Mouse (Mus musculus): ENCODE measurements around the gene Ampd2.

The Ampd2 gene

GRCm38 (mm10) chr3:108069231-108069870, 17.1 kb downstream of the Ampd2 start:
- no peak for DNase-seq (ENCODE audit: low read depth, low spot score)

GRCm38 (mm10) chr3:108068826-108069225, 17.6 kb downstream of the Ampd2 start:
- no peak for DNase-seq (ENCODE audit: low read depth, low spot score)

GRCm38 (mm10) chr3:108067370-108067934, 19.0 kb downstream of the Ampd2 start:
- DNase-seq (ENCODE audit: low read depth, low spot score): no peak

GRCm38 (mm10) chr3:108065551-108065950, 20.9 kb downstream of the Ampd2 start:
- no peak for DNase-seq (ENCODE audit: low read depth, low spot score)

GRCm38 (mm10) chr3:108064672-108065071, 21.8 kb downstream of the Ampd2 start:
- no peak for DNase-seq (ENCODE audit: low read depth, low spot score)

- no peak for DNase-seq (ENCODE audit: low read depth, low spot score)
Measured at GRCm38 (mm10) chr3:108062648-108063047, 23.8 kb downstream of the Ampd2 start.

- no peak for DNase-seq (ENCODE audit: low read depth, low spot score)
Measured at GRCm38 (mm10) chr3:108061420-108061819, 25.0 kb downstream of the Ampd2 start.

- no peak for DNase-seq (ENCODE audit: low read depth, low spot score)
Measured at GRCm38 (mm10) chr3:108050493-108050892, 36.0 kb downstream of the Ampd2 start.

GRCm38 (mm10) chr3:108048306-108048705, 38.1 kb downstream of the Ampd2 start:
- no peak for DNase-seq (ENCODE audit: low read depth, low spot score)

- no peak for DNase-seq (ENCODE audit: low read depth, low spot score)
Measured at GRCm38 (mm10) chr3:108046944-108047655, 39.4 kb downstream of the Ampd2 start.

GRCm38 (mm10) chr3:108044394-108045140, 41.9 kb downstream of the Ampd2 start, which contains the start of gene Gstm4:
Gene Gstm4, minus strand, starts transcription at chr3:108044894.
- DNase-seq (ENCODE audit: low read depth, low spot score): peak; percentile 59

- no peak for DNase-seq (ENCODE audit: low read depth, low spot score)
Measured at GRCm38 (mm10) chr3:108033156-108033555, 53.3 kb downstream of the Ampd2 start.

- DNase-seq (ENCODE audit: low read depth, low spot score): no peak
Measured at GRCm38 (mm10) chr3:108032113-108032512, 54.3 kb downstream of the Ampd2 start.

GRCm38 (mm10) chr3:108028641-108029365, 57.6 kb downstream of the Ampd2 start:
- no peak for DNase-seq (ENCODE audit: low read depth, low spot score)

- no peak for DNase-seq (ENCODE audit: low read depth, low spot score)
Measured at GRCm38 (mm10) chr3:108026597-108026996, 59.9 kb downstream of the Ampd2 start.

GRCm38 (mm10) chr3:108026049-108026448, 60.4 kb downstream of the Ampd2 start:
- no peak for DNase-seq (ENCODE audit: low read depth, low spot score)

- DNase-seq (ENCODE audit: low read depth, low spot score): no peak
Measured at GRCm38 (mm10) chr3:108025318-108025717, 61.1 kb downstream of the Ampd2 start.

All from WW6 (cell line).